Mouse (Mus musculus) testis, adult 2 months (tissue): Measurements from ENCODE around the gene Msh5.

Experiments
- CTCF ChIP-seq: fragments of 200-500 bp; IDR thresholded peaks from 2 replicates; pipeline ENCODE4 v1.5.1; 2012; ENCODE audit warnings: low read depth, mild to moderate bottlenecking, inconsistent platforms, low read length, moderate library complexity; ENCODE audit not compliant: control insufficient read depth, insufficient read depth, insufficient replicate concordance
- POLR2A ChIP-seq: fragments of 200-500 bp; IDR thresholded peaks from 2 replicates; pipeline ENCODE4 v1.6.1; 2012; ENCODE audit warnings: low read depth, mild to moderate bottlenecking, inconsistent platforms, low read length, moderate library complexity; ENCODE audit not compliant: control insufficient read depth

DNA sequence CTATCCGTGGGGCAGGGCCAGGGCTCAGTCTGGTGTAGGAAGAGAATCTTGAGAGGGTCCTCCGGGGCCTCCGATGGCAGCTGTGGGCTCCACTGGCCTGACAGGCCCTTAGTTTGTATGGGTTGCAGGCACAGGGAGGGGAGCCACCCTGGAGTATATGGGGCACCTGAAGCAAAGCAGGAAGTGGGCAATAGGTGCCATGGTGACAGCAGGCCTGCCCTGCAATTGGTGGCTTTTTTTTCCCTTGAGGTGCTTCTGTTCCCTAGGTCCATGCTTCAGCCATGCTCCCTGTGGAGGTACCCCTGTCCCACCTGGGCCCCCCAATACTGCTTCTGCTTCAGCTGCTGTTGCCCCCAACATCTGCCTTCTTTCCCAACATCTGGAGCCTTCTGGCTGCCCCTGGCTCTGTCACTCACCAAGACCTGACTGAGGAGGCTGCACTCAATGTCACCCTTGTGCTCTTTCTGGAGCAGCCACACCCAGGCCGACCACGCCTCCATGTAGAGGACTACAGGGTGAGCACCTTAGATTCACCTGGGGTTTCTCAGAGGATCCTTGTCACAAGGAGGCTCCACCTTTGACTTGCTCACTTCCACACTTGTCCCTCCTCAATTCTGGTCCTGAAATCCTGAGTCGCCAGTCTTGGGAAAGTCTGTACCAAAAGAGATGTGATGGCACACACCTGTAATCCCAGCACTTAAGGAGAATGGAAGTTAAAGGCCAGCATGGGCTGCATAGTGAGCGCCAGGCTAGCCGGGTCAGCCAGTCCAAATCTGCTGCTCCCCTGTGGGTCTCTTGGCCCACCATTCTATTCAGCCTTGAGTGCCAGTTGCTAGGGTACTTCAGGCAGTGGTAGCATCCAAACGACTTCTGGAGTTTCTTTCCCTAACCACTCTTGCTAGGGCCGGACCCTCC, 29.5 kb downstream of the Msh5 start:
- TF ChIP-seq CTCF: no peak
- TF ChIP-seq POLR2A: no peak
